Mouse (Mus musculus): ENCODE measurements around the gene Ifnar1. TPM values are rescaled to one million over a fixed set of nuclear protein-coding genes. Genes with fewer than 3 reads are reported as not detected.

The Ifnar1 gene
- polyA plus RNA-seq, 1 experiment from 2014 or later, result 42.7 TPM

GRCm38 (mm10) chr16:91458976-91459375 lies 26.1 kb upstream of the Ifnar1 start:
- 16% methylated on average over 5 of the region's 5 CpGs for WGBS
- H3K27me3 ChIP-seq (replicated peaks; ENCODE audit: control insufficient read depth, insufficient read depth, low read length), result no peaks in the 10 kb centered on the region
- H3K4me2 ChIP-seq (ENCODE audit: low read length), result 0 out of 2 replicates have a peak overlapping the region, but pooled peaks have one; percentile 10

GRCm38 (mm10) chr16:91459396-91459795 lies 25.6 kb upstream of the Ifnar1 start:
- ATAC-seq, result no peak
- H3K9ac ChIP-seq (ENCODE audit: low read depth, low read length), result no peak overlapping the region
- no peaks in the 10 kb centered on the region for H3K36me3 ChIP-seq (ENCODE audit: control insufficient read depth, insufficient read depth, low read length)
- no peaks in the 10 kb centered on the region for H3K9me3 ChIP-seq (ENCODE audit: control insufficient read depth, low read length)
- 0 out of 2 replicates have a peak overlapping the region, but pooled peaks have one; percentile 10 for H3K4me2 ChIP-seq (ENCODE audit: low read length)
- no peak overlapping the region for H3K4me3 ChIP-seq (ENCODE audit: low read length)
- 86% methylated on average over 3 of the region's 3 CpGs for WGBS
- H3K4me1 ChIP-seq (ENCODE audit: control insufficient read depth, insufficient read depth, low read depth, low read length), result peaks cover 10% of the 10 kb centered on the region
- H3K27ac ChIP-seq (ENCODE audit: low read depth, low read length), result no peak overlapping the region
- no peaks in the 10 kb centered on the region for H3K27me3 ChIP-seq (replicated peaks; ENCODE audit: control insufficient read depth, insufficient read depth, low read length)

More at GRCm38 (mm10) chr16:91458976-91459375, 26.1 kb upstream of the Ifnar1 start:
- no peak for ATAC-seq
- Histone ChIP-seq H3K27ac (ENCODE audit: low read depth, low read length) (no peak overlapping the region), H3K9me3 (ENCODE audit: control insufficient read depth, low read length) (no peaks in the 10 kb centered on the region), H3K36me3 (ENCODE audit: control insufficient read depth, insufficient read depth, low read length) (no peaks in the 10 kb centered on the region), H3K4me3 (ENCODE audit: low read length) (no peak overlapping the region), H3K4me1 (ENCODE audit: control insufficient read depth, insufficient read depth, low read depth, low read length) (peaks cover 6% of the 10 kb centered on the region), H3K9ac (ENCODE audit: low read depth, low read length) (no peak overlapping the region)

- no peaks in the 10 kb centered on the region for H3K27me3 ChIP-seq (replicated peaks; ENCODE audit: control insufficient read depth, insufficient read depth, low read length)
- 74% methylated on average over 11 of the region's 11 CpGs for WGBS
- H3K4me2 ChIP-seq (ENCODE audit: low read length), result no peak overlapping the region
- no peak for ATAC-seq
- H3K27ac ChIP-seq (ENCODE audit: low read depth, low read length), result no peak overlapping the region
- no peak overlapping the region for H3K4me3 ChIP-seq (ENCODE audit: low read length)
- H3K4me1 ChIP-seq (ENCODE audit: control insufficient read depth, insufficient read depth, low read depth, low read length), result peaks cover 10% of the 10 kb centered on the region
- no peaks in the 10 kb centered on the region for H3K36me3 ChIP-seq (ENCODE audit: control insufficient read depth, insufficient read depth, low read length)
- no peak overlapping the region for H3K9ac ChIP-seq (ENCODE audit: low read depth, low read length)
- no peaks in the 10 kb centered on the region for H3K9me3 ChIP-seq (ENCODE audit: control insufficient read depth, low read length)
Measured at GRCm38 (mm10) chr16:91459841-91460370, 25.1 kb upstream of the Ifnar1 start.

GRCm38 (mm10) chr16:91461066-91461638 lies 23.9 kb upstream of the Ifnar1 start:
- H3K4me2 ChIP-seq (ENCODE audit: low read length), result no peak overlapping the region
- H3K36me3 ChIP-seq (ENCODE audit: control insufficient read depth, insufficient read depth, low read length), result no peaks in the 10 kb centered on the region
- no peak overlapping the region for H3K27ac ChIP-seq (ENCODE audit: low read depth, low read length)
- peaks cover 18% of the 10 kb centered on the region for H3K4me1 ChIP-seq (ENCODE audit: control insufficient read depth, insufficient read depth, low read depth, low read length)
- no peaks in the 10 kb centered on the region for H3K9me3 ChIP-seq (ENCODE audit: control insufficient read depth, low read length)
- ATAC-seq, result no peak
- no peak overlapping the region for H3K9ac ChIP-seq (ENCODE audit: low read depth, low read length)
- no peak overlapping the region for H3K4me3 ChIP-seq (ENCODE audit: low read length)
- no peaks in the 10 kb centered on the region for H3K27me3 ChIP-seq (replicated peaks; ENCODE audit: control insufficient read depth, insufficient read depth, low read length)
- WGBS, result 63% methylated on average over 11 of the region's 11 CpGs

GRCm38 (mm10) chr16:91461773-91462181 lies 23.3 kb upstream of the Ifnar1 start:
- no peak for ATAC-seq
- Histone ChIP-seq H3K4me3 (ENCODE audit: low read length) (no peak overlapping the region), H3K9me3 (ENCODE audit: control insufficient read depth, low read length) (no peaks in the 10 kb centered on the region), H3K4me1 (ENCODE audit: control insufficient read depth, insufficient read depth, low read depth, low read length) (peaks cover 24% of the 10 kb centered on the region), H3K9ac (ENCODE audit: low read depth, low read length) (no peak overlapping the region), H3K36me3 (ENCODE audit: control insufficient read depth, insufficient read depth, low read length) (no peaks in the 10 kb centered on the region), H3K27ac (ENCODE audit: low read depth, low read length) (no peak overlapping the region), H3K27me3 (replicated peaks; ENCODE audit: control insufficient read depth, insufficient read depth, low read length) (no peaks in the 10 kb centered on the region), H3K4me2 (ENCODE audit: low read length) (no peak overlapping the region)
- WGBS, result 61% methylated on average over 9 of the region's 9 CpGs

- H3K36me3 ChIP-seq (ENCODE audit: control insufficient read depth, insufficient read depth, low read length), result no peaks in the 10 kb centered on the region
- no peak overlapping the region for H3K27ac ChIP-seq (ENCODE audit: low read depth, low read length)
- H3K4me3 ChIP-seq (ENCODE audit: low read length), result no peak overlapping the region
- peaks cover 26% of the 10 kb centered on the region for H3K4me1 ChIP-seq (ENCODE audit: control insufficient read depth, insufficient read depth, low read depth, low read length)
- 75% methylated on average over 3 of the region's 3 CpGs for WGBS
- H3K9me3 ChIP-seq (ENCODE audit: control insufficient read depth, low read length), result no peaks in the 10 kb centered on the region
- H3K9ac ChIP-seq (ENCODE audit: low read depth, low read length), result no peak overlapping the region
- H3K4me2 ChIP-seq (ENCODE audit: low read length), result no peak overlapping the region
- ATAC-seq, result no peak
- H3K27me3 ChIP-seq (replicated peaks; ENCODE audit: control insufficient read depth, insufficient read depth, low read length), result no peaks in the 10 kb centered on the region
Measured at GRCm38 (mm10) chr16:91462644-91463043, 22.4 kb upstream of the Ifnar1 start.

GRCm38 (mm10) chr16:91463400-91463799 lies 21.6 kb upstream of the Ifnar1 start:
- no peak overlapping the region for H3K27ac ChIP-seq (ENCODE audit: low read depth, low read length)
- no peaks in the 10 kb centered on the region for H3K36me3 ChIP-seq (ENCODE audit: control insufficient read depth, insufficient read depth, low read length)
- no peak overlapping the region for H3K4me2 ChIP-seq (ENCODE audit: low read length)
- no peak overlapping the region for H3K9ac ChIP-seq (ENCODE audit: low read depth, low read length)
- peaks cover 26% of the 10 kb centered on the region for H3K4me1 ChIP-seq (ENCODE audit: control insufficient read depth, insufficient read depth, low read depth, low read length)
- no peak for ATAC-seq
- 93% methylated on average over 2 of the region's 2 CpGs for WGBS
- no peaks in the 10 kb centered on the region for H3K27me3 ChIP-seq (replicated peaks; ENCODE audit: control insufficient read depth, insufficient read depth, low read length)
- H3K9me3 ChIP-seq (ENCODE audit: control insufficient read depth, low read length), result no peaks in the 10 kb centered on the region
- H3K4me3 ChIP-seq (ENCODE audit: low read length), result no peak overlapping the region

GRCm38 (mm10) chr16:91463836-91464400 lies 21.1 kb upstream of the Ifnar1 start:
- WGBS, result 81% methylated on average over 4 of the region's 4 CpGs
- no peak for ATAC-seq
- H3K27me3 ChIP-seq (replicated peaks; ENCODE audit: control insufficient read depth, insufficient read depth, low read length), result no peaks in the 10 kb centered on the region
- no peaks in the 10 kb centered on the region for H3K9me3 ChIP-seq (ENCODE audit: control insufficient read depth, low read length)
- H3K4me1 ChIP-seq (ENCODE audit: control insufficient read depth, insufficient read depth, low read depth, low read length), result peaks cover 26% of the 10 kb centered on the region
- H3K36me3 ChIP-seq (ENCODE audit: control insufficient read depth, insufficient read depth, low read length), result no peaks in the 10 kb centered on the region
- peak overlapping the region; percentile 62 for H3K4me3 ChIP-seq (ENCODE audit: low read length)
- peak overlapping the region; percentile 82 for H3K27ac ChIP-seq (ENCODE audit: low read depth, low read length)
- H3K9ac ChIP-seq (ENCODE audit: low read depth, low read length), result peak overlapping the region; percentile 73
- peak overlapping the region; percentile 87 for H3K4me2 ChIP-seq (ENCODE audit: low read length)

GRCm38 (mm10) chr16:91464594-91465504 lies 20.2 kb upstream of the Ifnar1 start:
- Histone ChIP-seq H3K4me1 (ENCODE audit: control insufficient read depth, insufficient read depth, low read depth, low read length) (peaks cover 20% of the 10 kb centered on the region), H3K27me3 (replicated peaks; ENCODE audit: control insufficient read depth, insufficient read depth, low read length) (no peaks in the 10 kb centered on the region), H3K4me3 (ENCODE audit: low read length) (peak overlapping the region; percentile 62), H3K9ac (ENCODE audit: low read depth, low read length) (peak overlapping the region; percentile 73), H3K9me3 (ENCODE audit: control insufficient read depth, low read length) (no peaks in the 10 kb centered on the region), H3K4me2 (ENCODE audit: low read length) (peak overlapping the region; percentile 87), H3K27ac (ENCODE audit: low read depth, low read length) (peak overlapping the region; percentile 82), H3K36me3 (ENCODE audit: control insufficient read depth, insufficient read depth, low read length) (no peaks in the 10 kb centered on the region)
- peak; percentile 98 for ATAC-seq
- WGBS, result 1% methylated on average over 40 of the region's 44 CpGs
